Mouse (Mus musculus): ENCODE data around the gene Prss56. TPM values are rescaled to one million over a fixed set of nuclear protein-coding genes. Genes with fewer than 3 reads are reported as not detected.

The Prss56 gene
- polyA plus RNA-seq (2014; fragmentation: Illumina TruSeq; extraction: RNeasy Lipid Tissue Mini Kit (QIAGEN cat#74804); ENCODE audit: low read depth, low replicate concordance), result not detected

DNA sequence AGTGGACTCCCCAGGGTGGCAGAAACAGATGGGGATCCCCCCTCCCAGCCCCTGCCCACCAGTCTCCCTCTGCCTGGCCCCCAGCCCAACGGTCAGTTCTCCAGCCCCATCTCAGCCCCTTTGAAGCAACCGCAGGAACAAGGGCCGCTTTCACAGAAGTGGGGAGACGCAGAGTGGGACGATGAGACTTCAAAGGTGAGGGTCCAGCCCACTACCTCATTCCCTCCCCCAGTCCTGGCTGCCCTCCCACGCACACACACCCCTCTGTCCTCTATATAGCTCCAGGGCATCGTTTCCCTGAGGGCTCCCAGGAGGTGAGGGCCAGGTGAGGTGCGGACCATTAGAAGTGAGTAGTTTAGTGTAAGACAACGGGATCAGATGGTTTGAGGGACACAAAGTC is at the start of gene Prss56:
TSS of gene Prss56 (plus strand) at position 301 of the 400 bp plus-strand sequence.

DNA sequence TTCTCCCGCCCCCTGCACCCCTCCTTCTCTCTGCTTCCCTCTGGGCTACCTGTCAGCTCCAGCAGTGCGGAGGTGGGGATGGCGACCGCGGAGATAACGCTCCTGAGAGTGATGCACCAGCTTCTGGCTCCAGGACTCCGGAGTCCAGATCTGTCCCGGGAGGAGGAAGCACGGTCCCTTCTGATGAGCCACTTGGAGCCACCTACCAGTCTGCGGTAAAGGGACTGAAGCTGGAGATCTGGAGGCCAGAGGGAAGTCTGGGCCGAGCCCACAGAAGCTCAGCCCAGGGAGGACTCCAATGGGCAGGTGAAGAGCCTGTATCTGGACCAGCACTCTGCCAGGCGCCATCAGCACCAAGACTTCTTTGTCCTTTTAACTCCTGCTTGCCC is 26.9 kb upstream of the Prss56 start, which contains the start of gene Ecel1:
TSS of gene Ecel1 (minus strand) at position 323 of the 389 bp plus-strand sequence.

GRCm38 (mm10) chr1:87190429-87190828 is 7.3 kb downstream of the Prss56 start, which contains the start of gene Chrnd:
Gene Chrnd (plus strand): TSS chr1:87190607.

GRCm38 (mm10) chr1:87204465-87204864 is 21.4 kb downstream of the Prss56 start, which contains the start of gene Chrng:
Gene Chrng (plus strand): TSS chr1:87204657.

GRCm38 (mm10) chr1:87213735-87214704 is 30.9 kb downstream of the Prss56 start, which contains the start of gene Eif4e2:
Gene Eif4e2 (plus strand): TSS chr1:87213914.

Other genes starting within 250 kb of the Prss56 start
- gene Alppl2, start 93.4 kb upstream of the Prss56 start, polyA plus RNA-seq (2014; fragmentation: Illumina TruSeq; extraction: RNeasy Lipid Tissue Mini Kit (QIAGEN cat#74804); ENCODE audit: low read depth, low replicate concordance), result not detected
- not detected for gene Alpi, start 81.7 kb upstream of the Prss56 start, polyA plus RNA-seq (2014; fragmentation: Illumina TruSeq; extraction: RNeasy Lipid Tissue Mini Kit (QIAGEN cat#74804); ENCODE audit: low read depth, low replicate concordance)
- not detected for gene Akp3, start 58.3 kb upstream of the Prss56 start, polyA plus RNA-seq (2014; fragmentation: Illumina TruSeq; extraction: RNeasy Lipid Tissue Mini Kit (QIAGEN cat#74804); ENCODE audit: low read depth, low replicate concordance)
- not detected for gene Ecel1, start 26.8 kb upstream of the Prss56 start, polyA plus RNA-seq (2014; fragmentation: Illumina TruSeq; extraction: RNeasy Lipid Tissue Mini Kit (QIAGEN cat#74804); ENCODE audit: low read depth, low replicate concordance)
- gene Chrnd, start 7.3 kb downstream of the Prss56 start, polyA plus RNA-seq (2014; fragmentation: Illumina TruSeq; extraction: RNeasy Lipid Tissue Mini Kit (QIAGEN cat#74804); ENCODE audit: low read depth, low replicate concordance), result not detected
- not detected for gene Chrng, start 21.3 kb downstream of the Prss56 start, polyA plus RNA-seq (2014; fragmentation: Illumina TruSeq; extraction: RNeasy Lipid Tissue Mini Kit (QIAGEN cat#74804); ENCODE audit: low read depth, low replicate concordance)
- 32.0 TPM for gene Eif4e2, start 30.6 kb downstream of the Prss56 start, polyA plus RNA-seq (2014; fragmentation: Illumina TruSeq; extraction: RNeasy Lipid Tissue Mini Kit (QIAGEN cat#74804); ENCODE audit: low read depth, low replicate concordance)
- 552 TPM for gene Efhd1, start 81.0 kb downstream of the Prss56 start, polyA plus RNA-seq (2014; fragmentation: Illumina TruSeq; extraction: RNeasy Lipid Tissue Mini Kit (QIAGEN cat#74804); ENCODE audit: low read depth, low replicate concordance)
- gene Gigyf2, start 143.7 kb downstream of the Prss56 start, polyA plus RNA-seq (2014; fragmentation: Illumina TruSeq; extraction: RNeasy Lipid Tissue Mini Kit (QIAGEN cat#74804); ENCODE audit: low read depth, low replicate concordance), result 121 TPM
- gene Kcnj13, start 211.4 kb downstream of the Prss56 start, polyA plus RNA-seq (2014; fragmentation: Illumina TruSeq; extraction: RNeasy Lipid Tissue Mini Kit (QIAGEN cat#74804); ENCODE audit: low read depth, low replicate concordance), result not detected

Data from adrenal gland, adult 10 weeks (tissue).